Mouse (Mus musculus): ENCODE measurements at regions not wholly inside any gene's neighbourhood (a gene's known extent, or its start where the extent isn't known, plus 50 kb on each side); places are given as distances from the start of the nearest gene placed in this dataset.

- no peak for DNase-seq (ENCODE audit: low spot score in 2 of 2)
Observed at GRCm38 (mm10) chr14:76717081-76717480, 160.4 kb upstream of the Serp2 start.

- DNase-seq (ENCODE audit: low spot score in 2 of 2), result no peak
Observed at GRCm38 (mm10) chr14:76714727-76715126, 158.0 kb upstream of the Serp2 start.

- no peak for DNase-seq (ENCODE audit: low spot score in 2 of 2)
Observed at GRCm38 (mm10) chr14:76713946-76714345, 157.3 kb upstream of the Serp2 start.

GRCm38 (mm10) chr14:76708728-76709127 lies 152.0 kb upstream of the Serp2 start:
- DNase-seq (ENCODE audit: low spot score in 2 of 2), result peak; percentile 46 to 68

GRCm38 (mm10) chr14:76703373-76703764 lies 146.7 kb upstream of the Serp2 start:
- DNase-seq (ENCODE audit: low spot score in 2 of 2), result no peak

- no peak for DNase-seq (ENCODE audit: low spot score in 2 of 2)
Observed at GRCm38 (mm10) chr14:76702709-76703372, 146.2 kb upstream of the Serp2 start.

- no peak for DNase-seq (ENCODE audit: low spot score in 2 of 2)
Observed at GRCm38 (mm10) chr14:76701911-76702708, 145.4 kb upstream of the Serp2 start.

- no peak for DNase-seq (ENCODE audit: low spot score in 2 of 2)
Observed at GRCm38 (mm10) chr14:76701304-76701703, 144.6 kb upstream of the Serp2 start.

- no peak for DNase-seq (ENCODE audit: low spot score in 2 of 2)
Observed at GRCm38 (mm10) chr14:76700796-76701195, 144.1 kb upstream of the Serp2 start.

- DNase-seq (ENCODE audit: low spot score in 2 of 2), result no peak
Observed at GRCm38 (mm10) chr14:76700190-76700589, 143.5 kb upstream of the Serp2 start.

GRCm38 (mm10) chr14:76698718-76699402 lies 142.2 kb upstream of the Serp2 start:
- DNase-seq (ENCODE audit: low spot score in 2 of 2), result no peak

GRCm38 (mm10) chr14:76696729-76697128 lies 140.0 kb upstream of the Serp2 start:
- DNase-seq (ENCODE audit: low spot score in 2 of 2), result no peak

GRCm38 (mm10) chr14:76695691-76696355 lies 139.1 kb upstream of the Serp2 start:
- DNase-seq (ENCODE audit: low spot score in 2 of 2), result no peak

GRCm38 (mm10) chr14:76694894-76695293 lies 138.2 kb upstream of the Serp2 start:
- DNase-seq (ENCODE audit: low spot score in 2 of 2), result no peak

- no peak for DNase-seq (ENCODE audit: low spot score in 2 of 2)
Observed at GRCm38 (mm10) chr14:76693351-76694317, 136.9 kb upstream of the Serp2 start.

GRCm38 (mm10) chr14:76687971-76688407 lies 131.3 kb upstream of the Serp2 start:
- no peak for DNase-seq (ENCODE audit: low spot score in 2 of 2)

GRCm38 (mm10) chr14:76686762-76687453 lies 130.2 kb upstream of the Serp2 start:
- DNase-seq (ENCODE audit: low spot score in 2 of 2), result no peak

GRCm38 (mm10) chr14:76685830-76686761 lies 129.4 kb upstream of the Serp2 start:
- no peak for DNase-seq (ENCODE audit: low spot score in 2 of 2)

GRCm38 (mm10) chr14:76684327-76684726 lies 127.6 kb upstream of the Serp2 start:
- no peak for DNase-seq (ENCODE audit: low spot score in 2 of 2)

Data from gastrocnemius, adult 8-10 months (tissue).